In the genomic region with DNA sequence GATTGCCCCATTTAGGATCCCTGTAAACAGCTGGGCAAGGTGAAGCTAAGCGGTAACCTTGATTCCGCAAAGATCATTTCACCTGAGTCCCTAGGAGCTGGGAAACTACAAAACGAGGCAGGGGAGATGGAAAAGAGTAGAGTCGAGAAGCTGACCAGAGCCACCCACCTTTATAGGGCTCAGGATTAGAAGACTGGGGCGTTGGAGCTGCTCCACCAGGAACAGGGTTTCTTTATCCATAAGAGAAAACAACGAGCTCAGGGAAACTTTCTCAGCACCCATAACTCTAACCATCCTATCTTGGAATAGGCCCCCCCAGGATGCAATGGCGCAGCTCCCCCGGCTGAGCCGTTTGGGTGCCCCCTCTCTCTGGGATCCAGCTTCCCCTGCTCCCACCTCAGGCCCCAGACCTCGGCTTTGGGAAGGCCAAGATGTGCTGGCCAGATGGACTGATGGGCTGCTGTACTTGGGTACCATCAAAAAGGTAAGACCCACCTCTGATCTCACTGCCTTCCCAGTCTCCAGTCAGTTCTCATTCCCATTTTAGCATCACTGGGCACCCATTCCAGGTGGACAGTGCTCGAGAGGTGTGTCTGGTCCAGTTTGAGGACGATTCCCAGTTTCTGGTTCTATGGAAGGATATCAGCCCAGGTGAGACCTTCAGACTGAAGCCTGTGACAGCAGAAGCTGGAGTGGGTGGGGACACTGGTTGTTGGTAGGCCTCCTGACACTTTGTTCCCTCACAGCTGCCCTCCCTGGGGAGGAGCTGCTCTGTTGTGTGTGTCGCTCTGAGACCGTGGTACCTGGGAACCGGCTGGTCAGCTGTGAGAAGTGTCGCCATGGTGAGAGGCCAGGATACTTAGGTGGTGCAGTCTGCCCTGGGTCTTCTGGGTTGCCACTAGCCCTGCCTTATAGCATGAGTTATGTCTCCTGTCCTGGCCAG, we compare ENCODE assay signal across 8 mouse cellular contexts. TPM values are rescaled to one million over a fixed set of nuclear protein-coding genes. Genes with fewer than 3 reads are reported as not detected.
A peak's percentile ranks its signal among the peaks of the same experiment; 100 is the strongest.
DNase-seq lines count a peak whose midpoint lies in the region; ATAC-seq and TF ChIP-seq lines count a peak whose summit lies in the region.

No protein-coding gene starts in this region.

- H3K9me3 ChIP-seq in forebrain, embryonic 11.5 days (ENCODE audit: control insufficient read depth, low read length), result no peaks in the 10 kb centered on the region
- H3K9me3 ChIP-seq in intestine, embryonic 16.5 days (ENCODE audit: control insufficient read depth, low read length), result no peaks in the 10 kb centered on the region
- H3K9me3 ChIP-seq in neural tube, embryonic 12.5 days, result no peaks in the 10 kb centered on the region

- no peak for TF ChIP-seq CTCF in lung, adult 2 months (IDR thresholded peaks at IDR 0.05; ENCODE audit: insufficient read depth, low read length)

- H3K4me3 ChIP-seq in lung, adult 2 months (replicated peaks; ENCODE audit: extremely low read depth, low read depth, low read length), result peak overlapping the region; percentile 69
- no peak overlapping the region for H3K4me3 ChIP-seq in forebrain, embryonic 11.5 days (ENCODE audit: low read depth, low read length)
- H3K4me3 ChIP-seq in intestine, embryonic 16.5 days (ENCODE audit: low read length), result peak overlapping the region; percentile 76
- peak overlapping the region; percentile 66 for H3K4me3 ChIP-seq in neural tube, embryonic 12.5 days

- WGBS in lung, adult 2 months, result 74% methylated on average over 16 of the region's 16 CpGs
- WGBS in forebrain, embryonic 11.5 days, result 85% methylated on average over 16 of the region's 16 CpGs
- WGBS in intestine, embryonic 16.5 days, result 78% methylated on average over 16 of the region's 16 CpGs
- 85% methylated on average over 16 of the region's 16 CpGs for WGBS in neural tube, embryonic 12.5 days

- no peak for DNase-seq in lung, adult 2 months
- no peak for DNase-seq in lung, postnatal 14 days
- no peak for DNase-seq in forebrain, embryonic 11.5 days (ENCODE audit: low spot score)
- no peak for DNase-seq in spleen, postnatal 10 days (ENCODE audit: low spot score in 2 of 2)
- DNase-seq in right cerebral cortex, postnatal 36 days (ENCODE audit: low spot score in 2 of 2), result no peak
- DNase-seq in T-cell, adult 2 months (ENCODE audit: low spot score), result no peak

- H3K27me3 ChIP-seq in forebrain, embryonic 11.5 days (ENCODE audit: control insufficient read depth, insufficient read depth, low read length), result no peaks in the 10 kb centered on the region
- H3K27me3 ChIP-seq in intestine, embryonic 16.5 days (replicated peaks; ENCODE audit: control insufficient read depth, insufficient read depth, low read length), result no peaks in the 10 kb centered on the region
- no peaks in the 10 kb centered on the region for H3K27me3 ChIP-seq in neural tube, embryonic 12.5 days (replicated peaks)

- peaks cover 9% of the 10 kb centered on the region for H3K4me1 ChIP-seq in lung, adult 2 months (ENCODE audit: control insufficient read depth, insufficient read depth, low read length)
- peaks cover 5% of the 10 kb centered on the region for H3K4me1 ChIP-seq in forebrain, embryonic 11.5 days (replicated peaks; ENCODE audit: control insufficient read depth, insufficient read depth, low read length)
- peaks cover 26% of the 10 kb centered on the region for H3K4me1 ChIP-seq in intestine, embryonic 16.5 days (ENCODE audit: control insufficient read depth, insufficient read depth, low read length)
- peaks cover 29% of the 10 kb centered on the region for H3K4me1 ChIP-seq in neural tube, embryonic 12.5 days

- no peaks in the 10 kb centered on the region; the same call in 1 of the 2 replicates for H3K36me3 ChIP-seq in forebrain, embryonic 11.5 days (ENCODE audit: control insufficient read depth, insufficient read depth, low read length)
- peaks cover 15% of the 10 kb centered on the region; the same call in 1 of the 2 replicates for H3K36me3 ChIP-seq in intestine, embryonic 16.5 days (ENCODE audit: control insufficient read depth, insufficient read depth, low read length)
- peaks cover 29% of the 10 kb centered on the region for H3K36me3 ChIP-seq in neural tube, embryonic 12.5 days

- peak overlapping the region; percentile 62 for H3K4me2 ChIP-seq in forebrain, embryonic 11.5 days (ENCODE audit: low read depth, low read length, severe bottlenecking)
- peak overlapping the region; percentile 87 for H3K4me2 ChIP-seq in intestine, embryonic 16.5 days (ENCODE audit: low read depth, low read length)
- peak overlapping the region; percentile 91 for H3K4me2 ChIP-seq in neural tube, embryonic 12.5 days (replicated peaks)

- TF ChIP-seq POLR2A in lung, adult 2 months (IDR thresholded peaks at IDR 0.05; ENCODE audit: borderline replicate concordance, extremely low read depth, low read depth, low read length), result no peak

- H3K27ac ChIP-seq in forebrain, embryonic 11.5 days (ENCODE audit: low read depth, low read length), result no peak overlapping the region
- no peak overlapping the region for H3K27ac ChIP-seq in intestine, embryonic 16.5 days (ENCODE audit: low read length)
- H3K27ac ChIP-seq in neural tube, embryonic 12.5 days, result no peak overlapping the region

- H3K9ac ChIP-seq in forebrain, embryonic 11.5 days (ENCODE audit: low read length), result no peak overlapping the region; the same call in 1 of the 2 replicates
- H3K9ac ChIP-seq in intestine, embryonic 16.5 days (ENCODE audit: low read depth, low read length), result peak overlapping the region; percentile 77
- H3K9ac ChIP-seq in neural tube, embryonic 12.5 days, result no peak overlapping the region

- no peak for ATAC-seq in forebrain, embryonic 11.5 days (replicated peaks; ENCODE audit: low FRiP score)
- no peak for ATAC-seq in intestine, embryonic 16.5 days
- ATAC-seq in neural tube, embryonic 12.5 days (ENCODE audit: low FRiP score, low read depth), result no peak

RNA-seq across cellular contexts. Expression of gene Phf1, which starts 1.3 kb away (rescaled TPM):
- 101 and 114 TPM in 2 replicates for polyA plus RNA-seq in lung, adult 2 months (2012; rRNA removed)
- polyA plus RNA-seq in forebrain, embryonic 11.5 days (2014; fragmentation: Nextera tagmentation; extraction: Ambion mirVana), result 4.5 and 4.9 TPM in 2 replicates
- polyA plus RNA-seq in intestine, embryonic 16.5 days (2015; fragmentation: Nextera tagmentation; extraction: Ambion mirVana), result 6.8 and 8.0 TPM in 2 replicates
- 14.5 and 15.9 TPM in 2 replicates for polyA plus RNA-seq in neural tube, embryonic 12.5 days (2016; fragmentation: Nextera tagmentation; extraction: Ambion mirVana)

RNA-seq across cellular contexts. Expression of gene Cuta, which starts 5.2 kb away (rescaled TPM):
- polyA plus RNA-seq in lung, adult 2 months (2012; rRNA removed), result 129 and 145 TPM in 2 replicates
- polyA plus RNA-seq in forebrain, embryonic 11.5 days (2014; fragmentation: Nextera tagmentation; extraction: Ambion mirVana), result 141 and 154 TPM in 2 replicates
- 294 and 314 TPM in 2 replicates for polyA plus RNA-seq in intestine, embryonic 16.5 days (2015; fragmentation: Nextera tagmentation; extraction: Ambion mirVana)
- polyA plus RNA-seq in neural tube, embryonic 12.5 days (2016; fragmentation: Nextera tagmentation; extraction: Ambion mirVana), result 151 and 153 TPM in 2 replicates

RNA-seq across cellular contexts. Expression of gene Syngap1, which starts 6.9 kb away (rescaled TPM):
- 31.3 and 32.8 TPM in 2 replicates for polyA plus RNA-seq in lung, adult 2 months (2012; rRNA removed)
- 3.2 and 4.2 TPM in 2 replicates for polyA plus RNA-seq in forebrain, embryonic 11.5 days (2014; fragmentation: Nextera tagmentation; extraction: Ambion mirVana)
- 0.66 and 1.1 TPM in 2 replicates for polyA plus RNA-seq in intestine, embryonic 16.5 days (2015; fragmentation: Nextera tagmentation; extraction: Ambion mirVana)
- 2.6 and 3.5 TPM in 2 replicates for polyA plus RNA-seq in neural tube, embryonic 12.5 days (2016; fragmentation: Nextera tagmentation; extraction: Ambion mirVana)

RNA-seq across cellular contexts. Expression of gene Kifc5b, which starts 17.3 kb away (rescaled TPM):
- 1.5 and 1.8 TPM in 2 replicates for polyA plus RNA-seq in lung, adult 2 months (2012; rRNA removed)
- 11.1 and 11.3 TPM in 2 replicates for polyA plus RNA-seq in forebrain, embryonic 11.5 days (2014; fragmentation: Nextera tagmentation; extraction: Ambion mirVana)
- 5.3 and 6.5 TPM in 2 replicates for polyA plus RNA-seq in intestine, embryonic 16.5 days (2015; fragmentation: Nextera tagmentation; extraction: Ambion mirVana)
- 6.0 and 7.0 TPM in 2 replicates for polyA plus RNA-seq in neural tube, embryonic 12.5 days (2016; fragmentation: Nextera tagmentation; extraction: Ambion mirVana)

RNA-seq across cellular contexts. Expression of gene Zbtb9, which starts 38.8 kb away (rescaled TPM):
- polyA plus RNA-seq in lung, adult 2 months (2012; rRNA removed), result 14.1 and 14.5 TPM in 2 replicates
- polyA plus RNA-seq in forebrain, embryonic 11.5 days (2014; fragmentation: Nextera tagmentation; extraction: Ambion mirVana), result 13.7 and 13.9 TPM in 2 replicates
- 13.8 and 14.8 TPM in 2 replicates for polyA plus RNA-seq in intestine, embryonic 16.5 days (2015; fragmentation: Nextera tagmentation; extraction: Ambion mirVana)
- polyA plus RNA-seq in neural tube, embryonic 12.5 days (2016; fragmentation: Nextera tagmentation; extraction: Ambion mirVana), result 17.6 and 19.4 TPM in 2 replicates
